Mouse (Mus musculus) T-helper 2 cell (primary cell): ENCODE measurements at regions not wholly inside any gene's neighbourhood (a gene's known extent, or its start where the extent isn't known, plus 50 kb on each side); places are given as distances from the start of the nearest gene placed in this dataset.

Source experiments
- in situ Hi-C: fragments of 300-600 bp; cut with MboI, MseI; formaldehyde crosslinking; loops from one replicate; pipeline ENCODE4 v1.15.1; 2025; ENCODE audit warnings: high pct_unique_total_duplicates

DNA sequence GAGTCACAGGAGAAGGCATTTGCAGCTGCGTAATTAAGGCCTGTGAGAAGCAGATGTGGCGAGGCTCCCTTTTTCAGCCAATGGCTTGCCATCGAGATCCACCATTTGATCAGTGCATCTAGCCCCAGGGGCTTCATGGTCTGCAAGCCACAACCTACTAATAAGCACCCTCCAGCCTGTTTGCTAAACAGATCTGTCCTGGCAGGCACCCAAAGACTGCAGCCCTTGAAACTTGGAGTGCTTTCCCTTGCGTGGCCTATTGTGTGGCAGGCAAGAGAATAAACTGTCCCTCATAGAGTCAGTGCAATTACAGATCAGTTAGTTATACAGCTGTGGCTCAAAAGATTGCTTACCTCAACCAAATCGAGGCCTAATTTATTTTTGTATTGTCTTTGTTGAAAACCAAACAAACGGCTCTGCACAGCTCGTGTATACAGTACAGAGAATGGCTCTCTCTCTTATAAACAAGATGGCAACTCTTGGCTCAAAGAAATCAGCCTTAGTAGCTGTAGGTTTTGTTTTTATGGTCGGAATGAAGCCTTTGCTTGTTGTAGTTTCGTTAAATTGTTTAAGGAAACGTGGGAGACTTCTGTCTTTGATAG lies 195.9 kb upstream of the Satb2 start:
- in situ Hi-C loops = no loop called here

DNA sequence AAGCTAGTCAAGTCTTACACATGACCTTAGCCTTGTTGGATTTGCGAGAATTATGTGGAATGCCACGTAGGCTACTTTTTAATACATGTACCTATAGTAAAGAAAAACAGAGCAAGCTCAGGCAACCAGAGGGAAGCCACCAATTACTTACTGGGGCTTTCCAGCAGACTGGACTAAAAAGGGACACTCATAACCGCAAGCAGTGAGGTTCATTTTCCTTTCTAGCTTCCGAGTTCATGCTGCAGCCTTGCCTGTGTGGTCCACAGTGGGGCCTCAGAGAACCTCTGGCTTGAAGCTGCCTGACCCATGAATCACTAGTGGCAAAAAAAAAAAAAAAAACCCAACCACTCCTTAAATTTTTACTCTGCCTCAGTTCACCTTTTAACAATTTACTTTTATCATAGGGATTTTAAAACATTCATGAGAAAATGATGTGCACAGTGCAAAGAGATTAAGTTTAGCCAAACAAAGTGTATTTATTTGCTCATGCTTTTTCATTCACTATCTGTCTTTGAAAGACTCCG lies 188.6 kb upstream of the 1700066M21Rik start:
- in situ Hi-C loops = no loop called here

GRCm38 (mm10) chr1:57201274-57201673 lies 176.1 kb upstream of the 1700066M21Rik start:
- in situ Hi-C loops = loop anchor here (10.0 kb wide), 1 partner anchor 1906 kb away; no protein-coding TSS in a partner anchor

DNA sequence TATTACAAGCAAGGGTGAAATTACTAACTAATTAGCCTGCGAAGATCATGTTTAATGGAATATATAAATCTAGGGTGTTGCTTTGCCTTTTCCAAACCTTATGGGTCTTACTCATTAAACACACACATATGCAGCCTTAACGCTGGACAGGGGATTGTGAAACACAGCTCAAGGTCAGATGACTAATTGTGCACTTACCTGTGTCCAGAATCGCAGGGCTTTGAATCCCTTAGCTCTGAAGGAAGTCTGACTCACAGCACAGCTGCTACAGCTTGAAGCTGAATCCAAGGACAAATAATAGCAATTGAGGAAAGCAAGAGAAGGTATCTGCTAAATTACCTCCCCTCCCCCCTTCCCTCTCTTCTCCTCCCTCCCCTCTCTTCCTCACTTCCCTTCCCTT lies 173.1 kb upstream of the 1700066M21Rik start:
- in situ Hi-C loops = loop anchor here (10.0 kb wide), 1 partner anchor 1910 kb away; no protein-coding TSS in a partner anchor

- in situ Hi-C loops = loop anchor here (10.0 kb wide), 1 partner anchor 1911 kb away; no protein-coding TSS in a partner anchor
Observed at GRCm38 (mm10) chr1:57205198-57205987, 172.0 kb upstream of the 1700066M21Rik start.

GRCm38 (mm10) chr1:57206496-57206895 lies 170.9 kb upstream of the 1700066M21Rik start:
- in situ Hi-C loops = loop anchor here (10.0 kb wide), 1 partner anchor 1912 kb away; no protein-coding TSS in a partner anchor

DNA sequence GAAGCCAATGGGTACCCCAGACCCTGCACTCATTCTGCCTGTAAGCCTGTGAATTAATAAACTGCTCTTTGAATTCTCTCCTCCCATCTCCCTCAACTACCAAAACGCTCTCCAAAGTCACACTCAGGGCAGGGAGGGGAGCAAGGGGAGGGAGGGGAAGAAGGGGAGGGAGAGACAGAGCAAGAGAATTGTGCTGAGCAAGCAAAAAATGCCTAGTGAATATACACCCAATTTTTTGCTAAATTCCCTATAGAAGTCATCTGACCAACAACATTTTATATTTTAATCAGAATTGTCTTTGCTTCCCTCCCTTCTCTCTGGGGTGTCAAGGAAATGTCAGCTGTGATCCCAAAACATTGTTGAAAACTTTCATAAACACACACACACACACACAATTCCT lies 170.5 kb upstream of the 1700066M21Rik start:
- in situ Hi-C loops = loop anchor here (10.0 kb wide), 1 partner anchor 1912 kb away; no protein-coding TSS in a partner anchor

- in situ Hi-C loops = loop anchor here (10.0 kb wide), 1 partner anchor 1914 kb away; no protein-coding TSS in a partner anchor
Observed at GRCm38 (mm10) chr1:57208415-57208814, 169.0 kb upstream of the 1700066M21Rik start.

DNA sequence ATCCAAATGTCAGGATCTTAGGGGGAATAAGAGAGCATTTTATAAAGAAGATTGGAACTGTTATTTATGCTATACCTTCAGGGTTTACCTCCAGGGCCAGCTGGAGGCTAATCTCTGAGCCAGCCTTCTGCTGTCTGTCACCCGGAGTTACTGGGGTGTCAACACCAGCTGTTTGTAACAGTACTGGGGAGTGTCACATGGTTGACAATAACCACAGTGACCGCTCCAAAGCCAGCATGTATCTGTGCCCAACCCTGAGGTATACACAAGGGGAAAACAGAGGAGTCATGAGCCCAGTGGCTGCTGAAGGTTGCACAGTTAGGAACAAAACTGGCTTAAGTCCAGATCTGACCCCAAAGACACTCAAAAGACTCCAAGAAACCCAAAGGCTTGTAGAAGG lies 168.1 kb upstream of the 1700066M21Rik start:
- in situ Hi-C loops = loop anchor here (10.0 kb wide), 1 partner anchor 1914 kb away; no protein-coding TSS in a partner anchor

- in situ Hi-C loops = no loop called here
Observed at GRCm38 (mm10) chr1:57211046-57211445, 166.4 kb upstream of the 1700066M21Rik start.

DNA sequence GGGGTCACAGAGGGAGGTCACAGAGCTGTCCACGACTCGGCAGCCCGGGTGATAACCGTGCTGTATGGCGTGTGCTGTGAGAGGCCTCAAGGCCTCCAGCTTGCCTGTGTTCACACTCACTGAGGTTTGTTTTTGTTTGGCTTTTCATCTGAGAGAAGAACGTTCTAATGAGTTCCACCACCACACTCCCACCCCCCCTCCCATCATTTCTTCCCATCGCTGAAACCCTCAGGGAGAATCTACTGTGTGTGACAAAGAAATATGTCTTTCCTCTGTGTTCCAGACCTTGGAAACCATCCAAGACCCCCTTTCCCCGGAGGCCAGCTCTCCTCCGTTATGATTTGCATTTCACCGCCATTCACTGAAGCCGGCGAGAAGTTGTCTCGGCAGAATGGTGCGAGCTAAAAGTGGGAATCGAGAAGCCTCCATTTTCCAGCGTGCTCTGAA lies 164.0 kb upstream of the 1700066M21Rik start:
- in situ Hi-C loops = no loop called here

- in situ Hi-C loops = no loop called here
Observed at GRCm38 (mm10) chr1:57214266-57214665, 163.2 kb upstream of the 1700066M21Rik start.

GRCm38 (mm10) chr1:57217656-57218055 lies 159.8 kb upstream of the 1700066M21Rik start:
- in situ Hi-C loops = no loop called here

DNA sequence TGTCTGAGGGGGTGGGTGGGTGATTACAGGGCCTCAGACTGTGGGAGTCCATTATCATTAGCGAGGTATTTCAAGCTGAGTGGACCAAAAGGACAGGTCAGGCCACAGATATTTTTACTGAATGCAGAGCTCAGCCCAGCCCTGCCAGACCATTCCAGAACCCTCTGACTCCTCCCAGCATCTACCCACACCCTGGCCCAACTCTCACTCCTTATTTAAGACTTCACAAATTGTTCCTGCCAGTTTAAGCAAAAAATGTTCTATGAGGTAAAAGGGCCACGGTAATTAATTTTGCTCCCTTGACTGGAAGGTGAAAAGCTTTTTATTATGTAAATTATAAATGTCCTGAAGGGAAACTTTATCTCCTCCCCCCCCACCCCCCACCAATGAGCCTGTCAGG lies 159.3 kb upstream of the 1700066M21Rik start:
- in situ Hi-C loops = no loop called here

- in situ Hi-C loops = no loop called here
Observed at GRCm38 (mm10) chr1:57218616-57219015, 158.8 kb upstream of the 1700066M21Rik start.

DNA sequence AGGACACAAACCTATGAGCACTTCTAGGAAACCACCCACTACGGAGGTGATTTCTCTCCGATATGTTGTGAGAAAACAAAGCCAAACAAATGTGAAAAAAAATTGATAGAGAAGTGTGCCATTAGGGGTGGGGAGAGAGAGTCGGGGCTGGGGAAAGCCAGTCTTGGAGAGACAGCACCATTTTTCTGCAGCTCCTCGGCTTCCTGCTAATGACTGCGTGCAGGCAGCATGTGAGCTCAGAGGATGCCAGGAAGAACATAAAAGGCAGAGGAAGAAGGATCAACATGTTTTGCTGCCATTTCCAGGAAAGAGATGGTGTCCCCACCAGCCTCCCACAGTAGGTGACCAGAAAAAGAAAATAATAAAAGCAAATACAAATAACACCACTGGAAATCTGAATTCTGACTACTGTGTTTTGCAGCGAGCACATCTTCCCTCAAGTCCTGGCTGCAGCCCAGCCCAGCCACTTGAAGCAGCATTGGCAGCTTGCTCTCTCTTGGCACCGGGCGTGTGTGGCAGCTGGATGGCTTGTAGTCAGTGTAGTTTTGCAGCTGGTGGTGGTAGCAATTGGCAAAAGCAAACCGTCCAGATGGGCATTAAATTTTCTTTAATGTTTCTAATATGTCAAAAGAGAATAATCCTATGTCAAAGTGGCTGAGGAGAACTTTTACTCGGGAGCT lies 152.9 kb upstream of the 1700066M21Rik start:
- in situ Hi-C loops = no loop called here

DNA sequence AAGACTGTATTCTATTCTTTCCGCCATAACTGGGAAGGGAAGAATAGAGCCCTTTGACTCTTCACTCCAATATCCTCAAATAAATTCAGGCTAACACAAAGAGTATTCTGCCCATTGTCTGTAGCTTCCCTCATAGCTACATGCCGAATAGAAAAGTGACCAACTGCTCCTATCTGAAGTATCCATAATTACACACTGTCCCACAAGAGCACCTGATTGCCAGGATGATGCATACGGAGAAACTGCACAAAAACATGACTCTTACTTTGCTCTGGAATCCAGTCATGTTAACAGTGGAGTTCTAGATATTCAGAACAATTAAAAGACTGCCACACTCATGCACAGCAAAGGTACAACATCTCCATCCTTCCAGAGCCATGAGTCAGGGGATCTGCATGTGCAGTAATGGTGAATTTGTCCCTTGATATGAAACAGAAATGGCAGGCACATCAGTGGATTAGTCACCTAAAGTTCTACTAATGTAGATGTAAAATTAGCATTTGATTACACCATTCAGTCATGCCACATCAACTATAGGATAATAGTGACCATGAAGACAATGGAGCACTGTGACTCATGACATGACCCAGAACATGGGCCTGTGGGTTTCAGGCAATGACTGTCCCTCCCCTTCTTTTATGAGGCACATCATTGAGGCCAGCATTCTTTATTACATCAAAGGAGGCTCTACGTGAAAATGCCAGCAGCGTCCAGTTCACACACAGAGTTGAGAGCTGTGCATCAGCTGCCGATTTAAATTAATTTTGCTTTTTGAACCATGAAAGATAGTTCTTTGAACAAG lies 133.6 kb upstream of the 1700066M21Rik start:
- in situ Hi-C loops = no loop called here

DNA sequence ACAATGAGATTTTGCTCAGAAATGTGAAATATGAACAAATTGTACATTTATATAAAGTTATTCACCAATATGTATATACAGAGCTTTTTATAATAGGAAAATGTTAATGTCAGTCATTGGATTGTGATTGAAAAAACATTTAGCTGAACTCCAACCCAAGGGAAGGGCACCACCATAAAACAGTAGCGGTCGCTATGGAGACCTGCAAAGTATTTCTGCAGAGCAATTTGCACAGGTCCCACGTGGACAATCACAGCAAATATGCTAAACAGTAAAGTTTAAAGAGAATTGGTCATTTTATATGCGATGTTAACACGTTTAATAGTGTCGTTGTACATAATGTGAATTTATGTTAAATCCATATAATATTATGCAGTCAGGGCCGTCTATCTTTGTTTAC lies 117.8 kb upstream of the 1700066M21Rik start:
- in situ Hi-C loops = no loop called here

- in situ Hi-C loops = no loop called here
Observed at GRCm38 (mm10) chr1:57265012-57265760, 112.2 kb upstream of the 1700066M21Rik start.

DNA sequence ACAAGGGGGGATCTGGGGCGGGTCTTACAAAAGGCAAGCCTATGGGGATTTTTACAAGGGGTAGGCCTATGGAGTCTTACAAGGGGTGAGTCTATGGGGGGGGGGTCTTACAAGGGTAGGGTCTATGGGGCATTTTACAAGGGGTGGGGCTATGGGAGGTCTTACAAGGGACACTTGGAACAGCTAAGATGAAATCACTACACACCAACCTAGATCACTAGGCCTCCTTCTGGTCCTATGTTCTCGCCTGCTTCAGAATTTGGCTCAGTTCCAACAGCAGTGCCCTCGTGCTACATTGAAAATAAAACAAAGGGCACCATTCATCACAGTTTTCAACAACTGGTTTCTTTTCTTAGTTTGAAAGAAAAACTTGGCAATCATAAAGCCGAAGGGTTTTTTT lies 110.7 kb upstream of the 1700066M21Rik start:
- in situ Hi-C loops = no loop called here
